Mouse (Mus musculus) midbrain, embryonic 14.5 days (tissue): ENCODE results near the gene Frmd6. TPM values are rescaled to one million over a fixed set of nuclear protein-coding genes. Genes with fewer than 3 reads are reported as not detected.

Experiments used
- ATAC-seq: fragments of 200-750 bp; cut with Nextera tagmentation; 2 replicates; pipeline ENCODE4 v1.8.0; 2017; ENCODE audit warnings: moderate number of reproducible peaks, moderate library complexity; ENCODE audit not compliant: low FRiP score, low TSS enrichment
- DNase-seq: peaks from one replicate; pipeline ENCODE4 v3.0.0-alpha.2; 2015
- H3K27ac ChIP-seq: fragments of 300-500 bp; sonication (generic); replicated peaks from 2 replicates; pipeline ENCODE4 v1.5.1; 2014; ENCODE audit warnings: mild to moderate bottlenecking, low read depth, low read length, moderate library complexity
- H3K27me3 ChIP-seq: fragments of 300-500 bp; sonication (generic); 2 replicates; pipeline ENCODE4 v1.6.1; 2014; ENCODE audit warnings: low read length, control low read depth, mixed read lengths; ENCODE audit not compliant: control insufficient read depth, insufficient read depth
- H3K36me3 ChIP-seq: fragments of 300-500 bp; sonication (generic); 2 replicates; pipeline ENCODE4 v1.6.1; 2014; ENCODE audit warnings: low read length, control low read depth; ENCODE audit not compliant: control insufficient read depth, insufficient read depth
- H3K4me1 ChIP-seq: fragments of 300-500 bp; sonication (generic); 2 replicates; pipeline ENCODE4 v1.6.1; 2014; ENCODE audit warnings: mild to moderate bottlenecking, antibody characterized with exemption, low read length, control low read depth; ENCODE audit not compliant: control insufficient read depth, insufficient read depth
- H3K4me2 ChIP-seq: fragments of 300-500 bp; sonication (generic); 2 replicates; pipeline ENCODE4 v1.6.1; 2014; ENCODE audit warnings: mild to moderate bottlenecking, low read length, moderate library complexity
- H3K4me3 ChIP-seq: fragments of 300-500 bp; sonication (generic); replicated peaks from 2 replicates; pipeline ENCODE4 v1.5.1; 2014; ENCODE audit warnings: low read depth, low read length
- H3K9ac ChIP-seq: fragments of 300-500 bp; sonication (generic); replicated peaks from 2 replicates; pipeline ENCODE4 v1.6.1; 2014; ENCODE audit warnings: mild to moderate bottlenecking, low read length, moderate library complexity
- H3K9me3 ChIP-seq: fragments of 300-500 bp; sonication (generic); 2 replicates; pipeline ENCODE4 v1.6.1; 2016; ENCODE audit warnings: low read length, control low read depth, mixed read lengths; ENCODE audit not compliant: control insufficient read depth
- WGBS: fragments of 180-500 bp; shearing (Covaris S2); extraction: QIAGEN DNeasy Blood & Tissue Kit; methylation state at CpG from one replicate; pipeline ENCODE4 v1.1.7; 2014; 5-methylcytosine and 5-hydroxymethylcytosine counted together
- polyA plus RNA-seq: library from polyadenylated mRNA; unstranded; fragments of >200 nt; fragmentation: Nextera tagmentation; extraction: Ambion mirVana; gene quantifications from 2 replicates; pipeline ENCODE4 v1.2.1, GENCODE M21; 2014

Frmd6 gene
- polyA plus RNA-seq, 1 experiment from 2014 or later: 11.0 TPM

DNA sequence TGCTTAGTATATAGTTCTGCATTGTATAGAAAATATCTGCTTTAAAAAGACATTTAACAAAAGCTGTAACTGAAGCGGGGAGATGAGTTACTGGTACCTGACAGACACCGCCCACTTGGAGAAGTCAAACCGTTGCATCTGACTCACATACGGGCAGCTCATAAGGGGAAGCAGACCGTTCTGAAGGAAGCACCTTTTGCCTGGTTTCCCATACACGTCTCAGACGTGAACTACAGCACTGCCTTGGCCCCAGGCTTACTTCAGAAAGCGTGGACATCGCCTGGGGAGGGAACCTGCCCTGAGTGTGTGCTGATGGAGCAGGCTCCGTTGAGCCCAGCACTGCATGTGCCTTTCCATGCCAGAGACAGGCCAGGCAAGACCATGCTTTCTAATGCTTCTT lies 60.3 kb downstream of the Frmd6 start:
- Histone ChIP-seq H3K4me2 (no peak overlapping the region), H3K36me3 (0 out of 2 replicates have a peak, but pooled peaks cover 7% of the 10 kb centered on the region), H3K9me3 (no peaks in the 10 kb centered on the region), H3K27me3 (no peaks in the 10 kb centered on the region), H3K4me3 (no peak overlapping the region), H3K4me1 (0 out of 2 replicates have a peak, but pooled peaks cover under 1% of the 10 kb centered on the region), H3K27ac (no peak overlapping the region), H3K9ac (no peak overlapping the region)
- DNase-seq: no peak
- WGBS: 89% methylated on average over 10 of the region's 10 CpGs
- no peak for ATAC-seq

DNA sequence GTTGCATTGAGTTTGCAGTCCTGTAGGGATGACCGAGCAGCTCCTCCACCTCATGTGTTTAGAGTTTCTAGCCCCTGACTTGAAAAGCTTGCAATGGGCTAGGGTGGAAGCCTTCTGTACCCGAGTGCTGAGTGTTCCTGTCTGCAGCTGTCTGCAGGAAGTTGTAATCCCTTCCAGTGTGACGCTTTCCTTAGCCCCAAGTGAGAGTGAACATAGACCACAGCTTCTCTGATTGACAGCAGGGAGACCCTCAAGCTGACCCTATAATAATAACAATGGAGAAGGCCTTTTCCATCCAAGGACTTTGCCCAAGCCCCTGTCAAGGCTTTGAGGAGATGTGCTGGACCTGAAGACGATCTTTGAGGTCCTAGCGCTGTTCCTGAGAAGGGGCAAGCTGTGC lies 65.1 kb downstream of the Frmd6 start:
- Histone ChIP-seq H3K9ac (no peak overlapping the region), H3K27me3 (no peaks in the 10 kb centered on the region), H3K4me1 (0 out of 2 replicates have a peak, but pooled peaks cover 4% of the 10 kb centered on the region), H3K9me3 (no peaks in the 10 kb centered on the region), H3K4me2 (no peak overlapping the region), H3K27ac (no peak overlapping the region), H3K36me3 (peaks cover 12% of the 10 kb centered on the region; the same call in 1 of the 2 replicates), H3K4me3 (no peak overlapping the region)
- DNase-seq (no peak), ATAC-seq (no peak)
- WGBS: 34% methylated on average over 5 of the region's 5 CpGs

GRCm38 (mm10) chr12:70890874-70891470 lies 65.7 kb downstream of the Frmd6 start:
- Histone ChIP-seq H3K36me3 (peaks cover 12% of the 10 kb centered on the region; the same call in 1 of the 2 replicates), H3K4me3 (no peak overlapping the region), H3K27ac (no peak overlapping the region), H3K4me2 (no peak overlapping the region), H3K27me3 (no peaks in the 10 kb centered on the region), H3K4me1 (0 out of 2 replicates have a peak, but pooled peaks cover 4% of the 10 kb centered on the region), H3K9me3 (no peaks in the 10 kb centered on the region), H3K9ac (no peak overlapping the region)
- WGBS: 39% methylated on average over 8 of the region's 8 CpGs
- no peak for ATAC-seq
- DNase-seq: no peak

GRCm38 (mm10) chr12:70895275-70895674 lies 70.0 kb downstream of the Frmd6 start:
- WGBS: 87% methylated on average over 7 of the region's 7 CpGs
- Histone ChIP-seq H3K4me3 (no peak overlapping the region), H3K4me1 (0 out of 2 replicates have a peak, but pooled peaks cover 4% of the 10 kb centered on the region), H3K4me2 (no peak overlapping the region), H3K27ac (no peak overlapping the region), H3K36me3 (peaks cover 13% of the 10 kb centered on the region; the same call in 1 of the 2 replicates), H3K9me3 (no peaks in the 10 kb centered on the region), H3K9ac (no peak overlapping the region), H3K27me3 (no peaks in the 10 kb centered on the region)
- DNase-seq (no peak), ATAC-seq (no peak)

DNA sequence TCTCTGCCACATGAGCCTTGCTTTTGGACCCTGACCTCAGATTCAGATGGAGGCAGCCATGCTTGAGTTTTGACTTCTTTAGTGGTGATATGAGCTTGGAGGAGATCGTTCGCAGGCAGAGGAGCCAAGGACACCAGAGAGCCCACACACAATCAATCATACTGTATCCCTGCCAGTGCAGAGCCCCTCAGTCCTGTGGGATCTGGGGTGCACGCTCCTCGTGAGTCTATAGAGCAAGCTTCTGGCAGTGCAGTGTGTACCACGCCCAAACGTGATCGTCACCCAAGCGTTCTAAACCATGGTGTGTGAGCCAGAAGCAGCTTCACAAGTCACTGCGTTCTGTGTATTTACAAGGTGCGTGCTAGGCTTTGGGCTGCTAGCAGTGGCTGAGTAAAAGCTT lies 70.8 kb downstream of the Frmd6 start:
- Histone ChIP-seq H3K9ac (no peak overlapping the region), H3K4me3 (no peak overlapping the region), H3K27ac (no peak overlapping the region), H3K36me3 (peaks cover 12% of the 10 kb centered on the region; the same call in 1 of the 2 replicates), H3K27me3 (no peaks in the 10 kb centered on the region), H3K4me2 (no peak overlapping the region), H3K9me3 (no peaks in the 10 kb centered on the region), H3K4me1 (no peaks in the 10 kb centered on the region)
- no peak for DNase-seq
- 84% methylated on average over 10 of the region's 10 CpGs for WGBS
- ATAC-seq: no peak

- Histone ChIP-seq H3K4me2 (no peak overlapping the region), H3K27me3 (no peaks in the 10 kb centered on the region), H3K9ac (no peak overlapping the region), H3K9me3 (no peaks in the 10 kb centered on the region), H3K4me1 (no peaks in the 10 kb centered on the region), H3K27ac (no peak overlapping the region), H3K36me3 (peaks cover 12% of the 10 kb centered on the region; the same call in 1 of the 2 replicates), H3K4me3 (no peak overlapping the region)
- WGBS: 75% methylated on average over 8 of the region's 8 CpGs
- DNase-seq (peak; percentile 54), ATAC-seq (no peak)
Measured at GRCm38 (mm10) chr12:70897434-70897833, 72.1 kb downstream of the Frmd6 start.

DNA sequence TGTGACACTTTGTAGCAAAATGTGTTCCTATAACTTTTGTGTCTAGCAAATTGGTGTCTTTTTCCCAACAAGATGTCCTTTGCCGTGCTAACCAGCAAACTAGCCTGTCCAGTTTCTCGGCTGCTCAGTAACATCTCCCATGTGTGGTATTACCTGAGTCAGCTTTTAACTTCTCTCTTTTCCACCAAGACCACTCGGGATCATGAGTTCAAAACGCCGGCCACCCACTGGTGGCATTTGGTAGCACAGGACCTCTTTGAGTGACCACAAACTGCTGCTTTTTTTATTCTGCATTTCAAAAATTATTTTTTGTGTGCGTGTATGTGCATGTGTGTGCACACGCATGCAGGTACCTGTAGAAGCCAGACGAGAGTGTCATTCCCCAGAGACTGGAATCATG lies 73.1 kb downstream of the Frmd6 start:
- peak; percentile 15 for DNase-seq
- 85% methylated on average over 8 of the region's 8 CpGs for WGBS

DNA sequence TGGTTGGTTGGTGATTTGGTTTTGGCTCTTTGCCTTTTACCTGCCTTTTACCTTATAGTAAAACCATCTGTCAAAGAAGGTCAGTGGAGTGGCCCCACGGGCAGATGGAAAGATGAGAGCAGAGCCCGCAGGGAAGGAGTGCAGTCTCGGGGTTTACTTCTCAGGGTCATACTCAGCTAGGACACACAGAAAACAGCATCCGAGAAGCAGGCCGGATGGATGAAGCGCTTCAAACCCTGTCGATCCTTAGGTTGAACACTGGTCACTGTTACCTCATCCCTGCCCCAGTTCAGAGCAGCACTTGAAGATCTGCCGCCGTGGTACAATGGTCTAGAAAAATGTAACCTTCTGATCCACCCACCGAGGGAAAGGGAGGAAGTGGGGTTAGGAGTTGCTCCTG lies 79.2 kb downstream of the Frmd6 start:
- no peak overlapping the region for H3K4me2 ChIP-seq
- DNase-seq: no peak
- no peak overlapping the region for H3K4me3 ChIP-seq
- H3K4me1 ChIP-seq: no peaks in the 10 kb centered on the region
- ATAC-seq: no peak
- WGBS: 95% methylated on average over 10 of the region's 10 CpGs
- H3K27ac ChIP-seq: no peak overlapping the region
- H3K9ac ChIP-seq: no peak overlapping the region
- 0 out of 2 replicates have a peak, but pooled peaks cover under 1% of the 10 kb centered on the region for H3K36me3 ChIP-seq
- H3K27me3 ChIP-seq: no peaks in the 10 kb centered on the region
- no peaks in the 10 kb centered on the region for H3K9me3 ChIP-seq

More for the DNA sequence above, 73.1 kb downstream of the Frmd6 start:
- H3K36me3 ChIP-seq: peaks cover 12% of the 10 kb centered on the region; the same call in 1 of the 2 replicates
- no peak overlapping the region for H3K27ac ChIP-seq
- no peak overlapping the region for H3K4me2 ChIP-seq
- no peak overlapping the region for H3K4me3 ChIP-seq
- no peaks in the 10 kb centered on the region for H3K9me3 ChIP-seq
- no peak overlapping the region for H3K9ac ChIP-seq
- H3K27me3 ChIP-seq: no peaks in the 10 kb centered on the region
- no peak for ATAC-seq
- no peaks in the 10 kb centered on the region for H3K4me1 ChIP-seq

DNA sequence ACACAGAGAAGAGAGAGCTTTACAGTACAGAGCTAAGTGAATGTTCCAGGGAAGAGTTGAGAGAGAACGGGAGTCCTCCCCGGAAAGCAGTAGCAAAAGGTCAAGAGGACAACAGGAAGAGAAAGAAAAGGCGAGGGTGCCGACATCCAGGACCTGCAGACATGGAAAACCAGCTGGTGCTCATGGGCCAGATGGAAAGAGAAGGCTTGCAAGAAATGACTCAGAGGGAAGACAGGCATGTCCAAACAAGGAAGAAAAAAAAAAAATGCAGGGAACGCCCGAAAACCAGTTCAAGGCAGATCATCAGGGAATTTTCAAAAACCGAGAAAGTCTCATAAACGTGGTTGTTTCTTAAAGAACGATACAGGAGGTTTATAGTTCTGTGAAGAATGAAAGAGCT lies 81.6 kb downstream of the Frmd6 start:
- WGBS: 92% methylated on average over 9 of the region's 9 CpGs
- Histone ChIP-seq H3K4me2 (no peak overlapping the region), H3K36me3 (no peaks in the 10 kb centered on the region), H3K27me3 (no peaks in the 10 kb centered on the region), H3K9me3 (no peaks in the 10 kb centered on the region), H3K4me3 (no peak overlapping the region), H3K4me1 (no peaks in the 10 kb centered on the region), H3K9ac (no peak overlapping the region), H3K27ac (no peak overlapping the region)
- DNase-seq (no peak), ATAC-seq (no peak)
